Mouse (Mus musculus): ENCODE results near the gene Psmb6. TPM values are rescaled to one million over a fixed set of nuclear protein-coding genes. Genes with fewer than 3 reads are reported as not detected.

Gene Psmb6
- total RNA-seq (2021) = 254 and 270 TPM in 2 replicates
- long read RNA-seq, transcript Psmb6-202 (2 exons, 674 nt) = minor isoform, 46 of 309 reads
- long read RNA-seq, transcript Psmb6-201 (6 exons, 798 nt) = major isoform, 246 of 309 reads
- long read RNA-seq, partial matches to known transcripts = 10 of 309 reads
- long read RNA-seq, other reads (novel, unspliced or antisense) = 7 of 309 reads

DNA sequence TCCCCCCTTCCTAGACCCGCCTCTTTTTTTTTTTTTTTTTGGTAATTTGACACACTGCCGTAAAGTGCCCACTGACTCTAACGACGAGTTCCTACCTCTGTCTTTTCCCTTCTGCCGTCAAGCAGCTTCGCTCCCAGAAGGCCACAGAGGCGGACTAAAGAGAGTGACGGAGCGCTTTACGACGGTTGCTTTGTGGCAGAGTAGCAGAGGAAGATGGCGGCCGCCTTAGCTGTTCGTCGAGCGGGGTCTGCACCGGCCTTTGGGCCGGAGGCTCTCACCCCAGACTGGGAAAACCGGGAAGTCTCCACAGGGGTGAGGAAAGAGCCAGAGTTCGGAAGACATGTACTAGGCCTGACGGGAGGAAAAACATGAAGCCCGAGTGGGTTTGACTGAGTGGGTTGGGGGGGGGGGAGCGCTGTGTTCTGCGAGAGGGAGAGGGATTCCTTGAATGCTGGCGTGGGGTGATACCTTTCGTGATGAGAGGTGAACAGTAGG is at the start of gene Psmb6:
Gene Psmb6, plus strand, starts transcription at position 184 of the 495 bp plus-strand sequence.
- peak; percentile 81 for DNase-seq

DNA sequence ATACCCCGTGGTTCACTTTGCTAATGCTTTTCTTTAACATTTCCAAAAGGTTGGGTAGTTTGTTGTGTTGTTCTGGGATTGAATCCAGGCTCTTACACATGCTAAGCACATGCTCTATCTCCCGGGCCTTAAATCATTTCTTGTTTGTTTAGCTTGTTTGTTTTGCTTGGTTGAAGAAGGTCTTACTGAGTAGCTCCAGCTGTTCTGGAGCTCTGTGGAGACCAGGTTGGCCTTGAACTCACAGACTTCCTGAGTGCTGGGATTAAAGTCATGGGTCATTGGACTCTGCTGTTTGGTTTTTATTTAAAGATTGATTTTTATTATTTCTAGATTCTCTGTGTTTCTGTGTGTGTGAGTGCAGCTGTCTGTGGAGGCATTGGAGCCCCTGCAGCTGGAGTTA is 39.7 kb upstream of the Psmb6 start:
- DNase-seq = no peak

DNA sequence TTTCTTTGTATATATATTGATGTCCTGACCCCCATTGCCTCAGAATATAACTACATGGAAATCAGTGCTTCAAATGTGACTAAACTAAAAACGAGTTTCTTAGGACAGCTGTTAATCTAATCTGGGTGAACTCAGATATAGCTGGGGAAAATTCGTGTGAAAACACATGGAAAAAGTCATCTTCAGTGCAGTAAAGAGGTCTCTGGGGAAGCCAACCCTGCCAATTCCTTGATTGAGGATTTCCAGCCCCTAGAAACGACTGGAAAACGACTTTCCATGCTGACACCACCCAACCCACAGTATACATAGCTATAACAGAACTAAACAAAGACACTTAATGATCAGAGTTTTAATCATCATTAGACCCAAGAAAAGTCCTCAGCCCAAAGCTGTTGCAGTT is 37.4 kb upstream of the Psmb6 start:
- no peak for DNase-seq

DNA sequence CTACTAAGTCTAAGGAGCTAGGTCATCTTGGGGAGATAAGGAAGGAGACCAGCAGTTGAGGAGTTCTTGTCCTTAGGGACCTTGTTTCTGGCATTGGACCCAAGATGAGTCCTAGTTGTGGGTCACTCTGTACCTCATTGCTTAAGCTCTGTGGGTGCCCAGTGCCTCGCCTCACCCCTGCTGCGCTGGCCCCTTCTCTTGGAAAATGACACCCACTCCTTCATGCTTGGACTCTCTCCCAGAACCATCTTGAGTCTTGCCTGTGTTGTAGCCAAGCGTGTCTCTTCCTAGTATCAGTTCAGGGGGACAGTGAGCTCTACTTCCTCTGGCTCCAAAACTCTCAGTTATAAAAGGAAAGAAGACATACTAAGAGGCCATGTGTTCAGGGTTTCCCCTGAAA is 36.0 kb upstream of the Psmb6 start:
- no peak for DNase-seq

DNA sequence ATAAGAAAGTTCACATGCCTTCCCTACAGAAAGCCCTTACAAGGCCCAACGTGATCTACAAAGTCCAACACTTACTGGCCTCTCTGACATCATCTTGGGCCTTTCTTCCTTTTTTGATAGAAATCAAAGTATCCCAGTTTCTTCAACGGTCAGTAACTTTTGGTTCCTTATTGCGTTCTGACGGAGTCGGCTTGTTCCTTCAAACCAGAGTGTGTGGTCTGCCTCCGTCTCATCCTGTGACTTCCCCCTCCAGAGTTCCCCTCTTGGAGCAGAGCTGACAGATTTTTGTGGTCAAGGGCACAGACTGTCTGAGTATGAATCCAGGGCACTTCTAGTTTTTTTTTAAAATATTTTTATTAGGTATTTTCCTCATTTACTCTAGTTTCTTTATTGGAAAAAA is 35.5 kb upstream of the Psmb6 start:
- DNase-seq = no peak

DNA sequence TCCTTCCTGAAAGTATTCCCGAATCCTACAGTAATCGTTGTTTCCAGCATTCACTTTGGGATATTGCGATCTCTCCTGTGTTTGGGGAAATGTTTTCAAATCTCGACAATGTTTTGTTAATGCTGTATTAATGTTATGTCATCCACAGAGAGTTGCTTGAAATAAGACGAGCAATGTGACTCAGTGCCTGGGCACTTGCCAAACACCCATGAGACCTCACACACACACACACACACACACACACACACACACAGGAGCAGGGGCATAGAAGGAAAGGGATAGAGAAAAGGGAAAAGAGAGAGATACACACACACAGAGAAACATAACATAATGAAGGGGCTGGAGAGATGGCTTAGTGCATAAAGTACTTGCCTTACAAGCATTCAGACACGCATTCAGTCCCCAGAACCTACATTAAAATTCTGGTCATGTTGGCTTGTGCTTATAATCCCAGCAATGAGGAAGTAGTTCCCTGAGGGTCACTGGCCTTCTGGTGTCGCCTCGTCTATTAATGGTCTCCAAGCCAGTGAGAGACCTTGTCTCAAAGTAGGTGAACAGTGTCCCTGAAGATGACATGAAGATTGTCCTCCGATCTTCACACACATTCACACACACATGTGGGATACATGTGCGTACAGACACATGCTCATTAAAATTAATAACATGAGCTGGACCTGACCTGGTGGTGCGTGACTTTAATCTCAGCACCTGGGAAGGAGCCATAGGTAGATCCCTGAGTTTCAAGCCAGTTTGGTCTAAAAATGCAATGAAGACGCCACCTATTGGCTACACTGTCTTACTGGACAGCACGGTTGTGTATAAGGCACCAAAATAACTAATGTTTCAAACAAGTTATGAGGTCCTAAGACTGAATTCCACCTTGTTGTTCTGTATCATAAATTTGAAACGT is 25.3 kb upstream of the Psmb6 start:
- DNase-seq = peak; percentile 77

DNA sequence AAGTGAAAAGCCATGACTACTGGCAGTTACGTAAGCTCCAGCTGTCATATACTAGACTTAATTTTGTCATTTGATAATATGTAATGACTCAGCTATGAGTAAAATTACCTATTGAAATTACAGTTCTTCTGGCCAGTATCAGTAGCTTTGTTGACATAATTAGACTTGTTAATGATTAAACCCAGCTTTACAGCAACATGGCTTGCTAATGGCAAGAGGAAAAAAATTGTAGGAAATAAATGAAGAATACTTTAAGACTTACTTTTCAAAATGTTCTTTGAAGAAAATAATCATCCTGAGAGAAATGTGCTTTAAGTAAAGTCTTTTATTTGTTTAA is 24.7 kb upstream of the Psmb6 start:
- DNase-seq = no peak

DNA sequence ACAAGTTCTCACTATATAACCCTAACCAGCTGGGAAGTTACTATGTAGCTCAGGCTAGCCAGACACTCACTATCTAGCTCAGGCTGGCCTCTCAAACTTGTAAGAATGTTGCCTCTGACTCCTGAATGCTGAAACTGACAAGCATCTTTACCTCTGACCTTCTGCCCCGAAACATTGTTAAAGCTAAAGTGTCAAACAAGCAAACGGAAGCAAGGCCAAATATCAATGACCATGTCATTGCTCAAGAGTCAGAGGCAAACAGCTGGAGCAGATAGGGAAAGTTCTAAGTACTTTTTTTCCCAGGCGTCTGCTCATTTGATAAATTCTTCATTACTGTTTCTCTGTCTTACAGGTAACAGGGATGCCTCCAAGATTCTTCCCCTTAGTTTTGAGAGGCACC is 23.1 kb upstream of the Psmb6 start:
- no peak for DNase-seq

DNA sequence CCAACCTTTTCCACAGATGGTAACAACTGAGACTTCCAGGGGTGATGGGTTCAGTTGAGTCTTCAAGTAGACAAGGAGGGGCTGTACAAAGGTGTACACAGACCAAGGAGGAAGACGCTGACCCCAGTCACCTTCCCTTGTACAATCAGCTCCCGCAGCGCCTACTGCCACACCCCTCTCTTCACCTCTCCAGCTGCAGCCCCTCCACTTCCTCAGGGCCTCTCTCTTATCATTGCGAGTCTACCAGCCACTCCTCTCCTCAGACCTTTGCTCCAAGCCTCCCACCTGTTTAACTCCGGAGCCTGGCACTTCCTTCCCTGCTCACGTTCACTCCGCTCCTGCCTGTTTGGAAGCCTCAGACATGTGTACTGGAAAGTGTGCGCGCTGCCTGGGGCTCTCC is 20.2 kb upstream of the Psmb6 start, which contains the start of gene Tm4sf5:
Gene Tm4sf5, plus strand, starts transcription at position 275 of the 400 bp plus-strand sequence.
- DNase-seq = no peak

DNA sequence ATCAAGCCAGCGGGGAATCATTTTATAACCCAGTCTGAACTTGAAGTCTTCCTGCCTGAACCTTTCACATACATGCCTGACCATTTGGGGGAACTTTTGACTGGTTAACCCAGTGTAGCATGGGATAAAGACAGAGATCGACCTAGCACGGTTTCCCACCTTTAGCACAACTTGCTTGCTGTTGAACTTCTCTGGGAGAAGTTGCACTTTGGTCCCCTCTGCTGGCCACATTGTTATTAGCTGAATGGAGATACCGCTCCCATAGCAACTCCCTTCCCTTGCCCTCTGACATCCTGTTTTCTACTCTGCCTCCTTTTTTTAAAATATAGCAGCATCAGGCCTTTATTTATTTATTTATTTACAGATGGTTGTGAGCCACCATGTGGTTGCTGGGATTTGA is 18.8 kb upstream of the Psmb6 start:
- DNase-seq = peak; percentile 67

DNA sequence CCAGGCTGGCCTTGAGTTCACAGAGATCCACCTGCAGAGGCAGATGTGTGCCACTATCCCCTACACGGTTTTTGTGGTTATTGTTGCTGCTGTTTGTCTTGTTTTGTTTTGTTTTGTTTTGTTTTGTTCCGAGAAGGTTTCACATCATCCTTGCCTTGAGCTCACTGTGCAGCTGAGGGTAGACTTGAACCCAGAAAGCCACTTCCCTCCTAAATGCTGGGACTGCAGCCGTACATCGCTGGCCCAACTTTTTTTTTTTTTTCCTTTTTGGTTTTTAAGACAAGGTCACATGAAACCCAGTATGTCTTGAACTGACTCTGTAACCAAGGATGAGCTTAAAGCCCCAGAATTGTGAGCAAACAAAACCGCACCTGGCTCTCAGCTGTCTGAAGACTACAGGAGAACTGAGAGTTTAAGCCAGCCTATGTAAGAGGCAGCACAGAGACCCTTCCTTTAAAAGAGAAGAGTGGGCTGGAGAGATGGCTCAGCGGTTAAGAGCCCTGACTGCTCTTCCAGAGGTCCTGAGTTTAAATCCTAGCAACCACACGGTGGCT is 18.1 kb upstream of the Psmb6 start:
- DNase-seq = no peak

DNA sequence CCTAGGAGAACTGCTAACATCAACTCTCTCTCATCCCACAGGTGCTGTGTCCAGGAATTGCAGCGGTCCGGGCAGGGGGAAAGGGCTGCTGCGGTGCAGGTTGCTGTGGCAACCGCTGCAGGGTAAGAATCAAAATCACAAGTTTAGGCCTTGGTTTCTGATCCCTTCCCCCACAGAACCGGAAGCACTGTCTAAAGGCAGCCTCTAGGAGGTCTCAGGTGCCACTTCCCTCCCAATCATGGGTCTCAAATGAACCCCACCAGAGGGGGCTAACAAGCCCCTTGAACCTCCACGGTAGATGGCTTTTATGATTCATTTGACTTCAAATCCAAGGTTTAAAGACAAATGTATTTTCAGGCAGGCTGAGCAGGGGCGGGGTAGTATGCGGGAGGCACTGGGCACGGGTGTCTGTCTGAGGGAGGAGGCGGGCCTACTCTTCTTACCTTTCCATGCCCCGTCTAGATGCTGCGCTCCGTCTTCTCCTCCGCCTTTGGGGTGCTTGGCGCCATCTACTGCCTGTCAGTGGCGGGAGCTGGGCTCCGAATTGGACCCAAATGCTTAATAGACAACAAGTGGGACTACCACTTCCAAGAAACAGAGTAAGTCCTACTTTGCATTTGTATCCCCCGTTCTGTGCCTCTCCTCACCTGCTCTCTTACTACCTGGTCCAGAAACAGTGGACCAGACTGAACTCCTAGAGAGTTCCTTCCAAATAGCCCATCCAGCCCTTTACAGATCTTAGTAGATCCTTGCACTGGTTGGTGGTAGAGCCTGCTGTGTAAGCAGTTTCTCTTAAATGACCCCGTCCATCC is 15.2 kb upstream of the Psmb6 start:
- peak; percentile 23 for DNase-seq

DNA sequence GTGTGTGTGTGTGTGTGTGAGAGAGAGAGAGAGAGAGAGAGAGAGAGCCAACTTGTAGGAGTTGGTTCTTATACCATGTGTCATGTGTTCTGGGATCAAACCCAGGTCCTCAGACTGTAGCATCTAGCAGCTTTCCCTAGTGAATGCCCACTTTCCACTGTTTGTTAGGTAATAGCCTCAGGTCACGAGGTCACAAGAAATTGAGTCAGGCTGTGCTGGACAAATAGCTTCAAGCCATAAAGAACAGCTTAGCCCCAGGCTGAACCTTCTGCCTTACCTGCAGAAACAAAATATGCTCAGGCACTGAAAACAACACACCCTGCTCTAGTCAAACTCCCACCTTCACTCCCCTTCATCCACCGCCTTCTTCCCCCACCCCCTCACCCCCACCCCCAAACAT is 13.9 kb upstream of the Psmb6 start:
- no peak for DNase-seq

DNA sequence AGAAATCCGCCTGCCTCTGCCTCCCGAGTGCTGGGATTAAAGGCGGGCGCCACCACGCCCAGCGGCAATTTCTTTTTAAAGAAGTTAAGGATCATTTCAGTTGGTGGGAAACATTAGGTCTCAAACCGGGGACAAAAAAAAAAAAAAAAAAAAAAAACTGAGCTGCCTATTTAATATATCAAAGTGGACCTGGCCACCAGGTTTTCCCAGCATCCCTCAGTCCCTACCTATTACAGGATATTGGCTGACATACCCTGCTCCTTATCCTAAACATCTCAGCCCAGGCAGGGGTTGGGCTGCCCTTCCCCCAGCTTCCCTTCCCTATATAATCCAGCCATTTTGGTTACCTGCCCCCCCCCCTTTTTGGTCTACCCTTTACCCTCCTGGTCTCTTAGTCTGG is 13.3 kb upstream of the Psmb6 start:
- DNase-seq = no peak

DNA sequence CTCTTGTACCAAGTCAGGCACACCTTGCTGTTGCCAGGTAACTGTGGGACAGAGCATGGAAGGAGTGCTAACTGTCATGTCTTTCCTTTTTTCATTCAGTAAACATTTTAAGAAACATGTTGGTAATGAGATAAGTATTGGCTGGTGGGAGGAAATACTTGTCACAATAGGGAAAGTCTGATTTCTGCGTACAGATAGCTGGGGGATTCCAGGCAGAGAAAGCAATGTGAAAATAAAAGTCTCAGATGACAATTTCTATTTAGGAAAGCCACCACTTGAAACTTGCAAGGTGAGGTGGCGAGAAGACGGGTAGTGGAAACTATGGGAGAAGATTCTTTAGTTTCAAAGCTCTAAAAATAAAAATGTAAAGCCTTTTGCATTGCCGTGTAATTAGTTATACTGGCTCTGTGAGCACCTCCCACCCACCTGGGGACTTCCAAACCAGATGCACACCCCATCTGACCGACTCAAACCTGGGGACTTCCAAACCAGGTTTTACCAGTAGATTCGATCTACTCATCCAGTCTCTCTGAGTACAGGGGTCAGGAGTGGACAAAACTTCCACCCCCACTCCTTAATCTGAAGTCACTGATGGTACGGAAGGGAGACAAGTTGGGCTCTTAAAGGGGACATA is 12.3 kb upstream of the Psmb6 start:
- DNase-seq = no peak

DNA sequence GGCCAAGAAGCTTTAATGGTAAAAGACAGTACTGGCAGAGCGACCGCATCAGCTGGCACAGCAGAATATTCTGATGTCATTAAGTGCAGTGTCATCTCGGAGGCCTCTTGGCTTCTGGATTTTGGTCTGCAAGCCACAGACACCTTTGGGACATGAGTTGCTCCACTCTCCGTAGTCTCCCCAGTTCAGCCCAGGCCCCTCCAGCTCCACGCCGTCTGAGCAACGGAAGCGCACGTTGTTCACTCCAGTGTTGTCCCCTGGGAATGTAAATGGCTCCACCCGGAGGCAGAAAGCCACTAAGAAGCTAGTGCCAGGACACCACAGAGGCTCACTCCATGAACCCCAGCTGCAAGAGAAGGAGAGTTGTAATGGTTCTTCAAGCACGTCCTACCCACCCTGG is 11.6 kb upstream of the Psmb6 start:
- DNase-seq = no peak

DNA sequence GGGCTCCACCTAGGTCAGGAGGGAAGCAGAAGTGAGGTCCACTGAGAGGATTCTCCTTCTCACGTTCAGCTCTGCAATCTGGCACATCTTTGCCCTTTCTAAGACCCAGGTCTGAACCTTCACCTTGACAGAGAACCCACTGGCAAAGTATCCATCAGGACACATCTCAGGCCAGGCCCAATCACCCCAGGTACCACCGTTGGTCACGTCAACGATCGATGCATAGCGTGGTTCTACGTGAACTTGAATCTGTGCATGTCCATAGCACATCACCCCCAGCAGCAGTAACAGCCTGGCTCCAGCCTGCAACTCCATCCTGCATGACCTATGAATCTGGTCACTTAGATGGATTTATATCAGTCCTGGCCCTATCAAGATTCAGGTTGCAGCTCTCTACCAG is 10.9 kb upstream of the Psmb6 start, which contains the start of gene Vmo1:
Gene Vmo1, minus strand, starts transcription at position 329 of the 400 bp plus-strand sequence.
- no peak for DNase-seq

DNA sequence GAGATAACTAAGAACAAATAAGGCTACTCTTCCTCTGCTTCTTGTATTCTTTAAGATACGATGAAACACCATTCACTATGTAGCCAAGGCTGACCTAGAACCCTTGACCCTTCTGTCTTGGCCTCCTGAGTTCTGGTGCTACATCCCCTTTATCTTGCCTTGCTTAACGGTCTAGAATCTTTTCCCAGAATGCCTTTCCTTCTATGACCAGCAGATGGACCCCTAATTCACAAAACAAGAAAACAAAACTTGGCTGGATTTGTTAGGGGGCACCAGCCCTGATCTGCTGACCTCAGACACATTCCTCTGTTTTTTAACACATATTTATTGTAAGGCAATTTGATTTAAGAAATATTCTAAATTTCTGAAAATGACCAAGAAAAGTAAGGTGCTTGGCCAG is 8.8 kb upstream of the Psmb6 start:
- no peak for DNase-seq

DNA sequence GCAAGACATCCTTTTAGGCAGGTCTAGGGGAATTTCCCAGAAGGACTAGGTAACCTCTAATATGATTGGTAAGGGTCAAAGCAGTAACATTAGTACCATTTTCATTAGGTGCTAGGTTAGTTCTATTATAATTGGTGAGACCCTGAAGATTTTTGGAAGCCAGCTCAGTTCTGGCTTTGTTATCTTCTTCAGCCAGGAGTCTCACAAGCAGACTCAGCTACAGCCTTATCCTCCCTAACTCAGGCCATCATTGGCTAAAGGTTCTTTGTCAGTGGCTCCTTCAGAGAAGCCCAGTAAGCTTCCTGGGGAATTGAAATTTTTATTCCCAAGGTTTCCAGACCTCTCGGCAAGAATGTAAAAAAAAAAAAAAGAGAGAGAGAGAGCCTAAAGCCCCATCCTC is 6.7 kb upstream of the Psmb6 start:
- DNase-seq = no peak

DNA sequence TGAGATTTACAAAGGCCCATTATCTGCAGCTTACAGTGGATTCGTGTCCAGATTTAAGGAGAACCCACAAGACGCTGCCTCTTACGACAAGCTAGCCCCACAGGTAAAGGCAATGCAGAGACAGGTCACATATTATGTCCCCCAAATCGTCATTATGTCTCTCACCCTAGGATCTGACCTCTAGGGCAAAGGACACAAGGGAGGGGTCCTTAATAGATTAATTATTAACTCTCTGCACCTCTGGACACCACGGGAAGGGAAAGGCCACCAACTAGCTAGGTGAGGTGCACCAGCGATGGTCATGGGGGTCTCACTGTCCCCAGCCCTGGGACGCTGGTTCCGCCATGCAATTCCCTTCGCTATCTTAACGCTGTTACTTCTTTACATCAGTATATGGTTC is 6.2 kb upstream of the Psmb6 start, which contains the start of gene Gltpd2:
Gene Gltpd2, plus strand, starts transcription at position 274 of the 400 bp plus-strand sequence.
- DNase-seq = no peak

DNA sequence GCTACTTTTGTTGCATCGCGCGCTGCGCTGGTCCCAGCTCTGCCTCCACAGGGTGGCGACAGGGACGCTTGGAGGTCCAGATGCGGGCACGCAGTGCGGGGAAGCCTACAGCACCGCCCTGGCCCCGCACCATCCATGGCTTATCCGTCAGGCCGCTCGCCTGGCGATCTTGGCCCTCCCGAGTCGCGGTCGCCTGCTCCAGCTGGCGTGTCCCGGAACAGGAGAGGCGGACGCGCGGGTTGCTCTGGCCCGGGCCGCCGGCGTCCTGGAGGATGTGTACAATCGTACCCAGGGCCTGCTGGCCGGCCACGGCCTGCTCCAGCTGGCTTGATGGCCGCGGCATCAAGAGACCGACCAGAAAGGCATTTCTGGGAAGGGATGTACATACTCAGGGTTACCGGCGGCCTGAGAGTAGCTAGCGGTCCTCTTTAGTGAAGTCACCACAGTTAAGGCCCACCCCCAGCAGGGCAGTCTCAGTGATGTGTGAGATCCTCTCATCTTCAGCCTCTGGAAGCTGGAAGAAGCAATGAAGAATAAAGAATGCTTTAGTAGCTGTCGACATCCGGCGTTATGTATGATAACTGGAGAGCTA is 4.9 kb upstream of the Psmb6 start:
- peak; percentile 43 for DNase-seq

All from adrenal gland, postnatal 25 days (tissue).